9 mouse cellular contexts compared by ENCODE assay signal in genomic region chr2:91749811-91750261, GRCm38 (mm10). TPM values are rescaled to one million over a fixed set of nuclear protein-coding genes. Genes with fewer than 3 reads are reported as not detected.
DNase-seq lines count a peak whose midpoint lies in the region; ATAC-seq and TF ChIP-seq lines count a peak whose summit lies in the region.
"Had no signal": no experiment of that assay in that cellular context is flagged by ENCODE, and none has a peak within 500 bp of the region (broad histone marks: within the 10 kb centered on the region; RNA-seq: fewer than 3 reads in every experiment).

No protein-coding gene starts in this region.

- WGBS in cerebellum, adult 2 months, result 28% methylated on average over 2 of the region's 2 CpGs
- WGBS in heart, postnatal 0 days, result 35% methylated on average over 2 of the region's 2 CpGs
- WGBS in forebrain, embryonic 15.5 days, result 68% methylated on average over 2 of the region's 2 CpGs

- ATAC-seq in heart, postnatal 0 days (ENCODE audit: insufficient read depth, low read depth), result 0 out of 2 replicates have a peak, but pooled peaks have one; percentile 39
- ATAC-seq in forebrain, embryonic 15.5 days (replicated peaks), result no peak

- TF ChIP-seq POLR2A in cerebellum, adult 2 months (IDR thresholded peaks at IDR 0.05; ENCODE audit: borderline replicate concordance, insufficient read depth, low read length), result no peak

- no peak overlapping the region for H3K4me3 ChIP-seq in cerebellum, adult 2 months (replicated peaks; ENCODE audit: insufficient read depth, low read depth, low read length)
- no peak overlapping the region for H3K4me3 ChIP-seq in heart, postnatal 0 days (ENCODE audit: low read depth, low read length)
- no peak overlapping the region for H3K4me3 ChIP-seq in forebrain, embryonic 15.5 days
- H3K4me3 ChIP-seq: liver, embryonic 15.5 days had no signal

- no peak overlapping the region for H3K9ac ChIP-seq in heart, postnatal 0 days (replicated peaks; ENCODE audit: low read depth, low read length)
- H3K9ac ChIP-seq in forebrain, embryonic 15.5 days (replicated peaks), result no peak overlapping the region
- H3K9ac ChIP-seq: liver, embryonic 15.5 days had no signal

- no peaks in the 10 kb centered on the region for H3K27me3 ChIP-seq in cerebellum, adult 2 months (ENCODE audit: control insufficient read depth, insufficient read depth, low read length)
- H3K27me3 ChIP-seq in heart, postnatal 0 days (ENCODE audit: control insufficient read depth, insufficient read depth, low read length), result no peaks in the 10 kb centered on the region
- H3K27me3 ChIP-seq in forebrain, embryonic 15.5 days, result no peaks in the 10 kb centered on the region
- H3K27me3 ChIP-seq: liver, embryonic 15.5 days had no signal

- TF ChIP-seq EP300 in heart, postnatal 0 days (IDR thresholded peaks at IDR 0.05; ENCODE audit: low read depth), result no peak

- TF ChIP-seq CTCF in cerebellum, adult 2 months (IDR thresholded peaks at IDR 0.05; ENCODE audit: borderline replicate concordance, insufficient read depth, low read depth, low read length), result no peak
- TF ChIP-seq CTCF in heart, postnatal 0 days (IDR thresholded peaks at IDR 0.05; ENCODE audit: low read depth), result no peak

- peak overlapping the region; percentile 74; the same call in 1 of the 2 replicates for H3K27ac ChIP-seq in cerebellum, adult 2 months (ENCODE audit: insufficient read depth, low read length)
- no peak overlapping the region for H3K27ac ChIP-seq in heart, postnatal 0 days (ENCODE audit: low read depth)
- no peak overlapping the region for H3K27ac ChIP-seq in forebrain, embryonic 15.5 days (replicated peaks)
- H3K27ac ChIP-seq: liver, embryonic 15.5 days had no signal

- DNase-seq in cerebellum, adult 2 months, result peak in 1 of 2 experiments; percentile 48
- DNase-seq in cerebellum, adult 8-10 months, result no peak
- peak; percentile 25 for DNase-seq in ovary, postnatal 36 days (ENCODE audit: low spot score)
- DNase-seq in ovary, postnatal 14 days (ENCODE audit: low spot score), result no peak
- peak; percentile 27 for DNase-seq in heart, postnatal 0 days (ENCODE audit: low spot score)
- DNase-seq in telencephalon, adult 2 months (ENCODE audit: low read depth, low spot score), result peak; percentile 67
- no peak for DNase-seq in T-cell, adult 2 months (ENCODE audit: low spot score)

- no peaks in the 10 kb centered on the region for H3K36me3 ChIP-seq in heart, postnatal 0 days (replicated peaks; ENCODE audit: control insufficient read depth, insufficient read depth, low read length)
- no peaks in the 10 kb centered on the region for H3K36me3 ChIP-seq in forebrain, embryonic 15.5 days
- H3K36me3 ChIP-seq: liver, embryonic 15.5 days had no signal

- no peaks in the 10 kb centered on the region for H3K9me3 ChIP-seq in heart, postnatal 0 days (replicated peaks; ENCODE audit: control insufficient read depth, low read length)
- no peaks in the 10 kb centered on the region for H3K9me3 ChIP-seq in forebrain, embryonic 15.5 days
- H3K9me3 ChIP-seq: liver, embryonic 15.5 days had no signal

- H3K4me1 ChIP-seq in cerebellum, adult 2 months (ENCODE audit: control insufficient read depth, insufficient read depth, low read length), result peaks cover 2% of the 10 kb centered on the region; the same call in 1 of the 2 replicates
- H3K4me1 ChIP-seq in heart, postnatal 0 days (ENCODE audit: control insufficient read depth, insufficient read depth), result peaks cover 18% of the 10 kb centered on the region
- H3K4me1 ChIP-seq in forebrain, embryonic 15.5 days, result no peaks in the 10 kb centered on the region

- no peak overlapping the region for H3K4me2 ChIP-seq in heart, postnatal 0 days (ENCODE audit: low read depth, low read length)
- H3K4me2 ChIP-seq in forebrain, embryonic 15.5 days (replicated peaks), result no peak overlapping the region
- H3K4me2 ChIP-seq: liver, embryonic 15.5 days had no signal

RNA-seq across cellular contexts. Expression of gene Ambra1, which starts 19.9 kb away (rescaled TPM):
- 37.9 and 38.9 TPM in 2 replicates for polyA plus RNA-seq in cerebellum, adult 2 months (2012; rRNA removed)
- 14.8 and 23.0 TPM in 2 replicates for total RNA-seq in heart, postnatal 0 days (2014; rRNA removed; ENCODE audit: low replicate concordance)
- 5.5 and 6.0 TPM in 2 replicates for polyA plus RNA-seq in heart, postnatal 0 days (2015; fragmentation: Nextera tagmentation; extraction: Ambion mirVana)
- 20.0 and 21.8 TPM in 2 replicates for polyA plus RNA-seq in forebrain, embryonic 15.5 days (2015; fragmentation: Nextera tagmentation; extraction: Ambion mirVana)

RNA-seq across cellular contexts. Expression of gene Harbi1, which starts 39.2 kb away (rescaled TPM):
- polyA plus RNA-seq in cerebellum, adult 2 months (2012; rRNA removed), result 4.4 and 4.7 TPM in 2 replicates
- 6.3 and 27.6 TPM in 2 replicates for total RNA-seq in heart, postnatal 0 days (2014; rRNA removed; ENCODE audit: low replicate concordance)
- 10.0 and 11.1 TPM in 2 replicates for polyA plus RNA-seq in heart, postnatal 0 days (2015; fragmentation: Nextera tagmentation; extraction: Ambion mirVana)
- 20.4 and 23.7 TPM in 2 replicates for polyA plus RNA-seq in forebrain, embryonic 15.5 days (2015; fragmentation: Nextera tagmentation; extraction: Ambion mirVana)

RNA-seq across cellular contexts. Expression of gene Atg13, which starts 39.5 kb away (rescaled TPM):
- 126 and 129 TPM in 2 replicates for polyA plus RNA-seq in cerebellum, adult 2 months (2012; rRNA removed)
- 18.2 and 30.6 TPM in 2 replicates for total RNA-seq in heart, postnatal 0 days (2014; rRNA removed; ENCODE audit: low replicate concordance)
- 19.8 and 21.2 TPM in 2 replicates for polyA plus RNA-seq in heart, postnatal 0 days (2015; fragmentation: Nextera tagmentation; extraction: Ambion mirVana)
- 38.4 and 40.4 TPM in 2 replicates for polyA plus RNA-seq in forebrain, embryonic 15.5 days (2015; fragmentation: Nextera tagmentation; extraction: Ambion mirVana)

Comparison
In these comparisons a context has a peak if more than half of its experiments do, and no peak if none do; other contexts are left out.
1. DNase-seq: peak in ovary, postnatal 36 days (single experiment), heart, postnatal 0 days (single experiment) and telencephalon, adult 2 months (single experiment); none in cerebellum, adult 8-10 months (single experiment), ovary, postnatal 14 days (single experiment) and T-cell, adult 2 months (single experiment).